Mouse (Mus musculus): Measurements from ENCODE around the gene Elmsan1. TPM values are rescaled to one million over a fixed set of nuclear protein-coding genes. Genes with fewer than 3 reads are reported as not detected.
"Not testable (repeated sequence)": the region's sequence is repeated elsewhere in the genome, so short reads cannot be mapped to it uniquely, and the experiment has no call there.

Elmsan1 gene
- 10 to 100 TPM; 21.6 to 28.5 (median 26.0) TPM for total RNA-seq (2022)

DNA sequence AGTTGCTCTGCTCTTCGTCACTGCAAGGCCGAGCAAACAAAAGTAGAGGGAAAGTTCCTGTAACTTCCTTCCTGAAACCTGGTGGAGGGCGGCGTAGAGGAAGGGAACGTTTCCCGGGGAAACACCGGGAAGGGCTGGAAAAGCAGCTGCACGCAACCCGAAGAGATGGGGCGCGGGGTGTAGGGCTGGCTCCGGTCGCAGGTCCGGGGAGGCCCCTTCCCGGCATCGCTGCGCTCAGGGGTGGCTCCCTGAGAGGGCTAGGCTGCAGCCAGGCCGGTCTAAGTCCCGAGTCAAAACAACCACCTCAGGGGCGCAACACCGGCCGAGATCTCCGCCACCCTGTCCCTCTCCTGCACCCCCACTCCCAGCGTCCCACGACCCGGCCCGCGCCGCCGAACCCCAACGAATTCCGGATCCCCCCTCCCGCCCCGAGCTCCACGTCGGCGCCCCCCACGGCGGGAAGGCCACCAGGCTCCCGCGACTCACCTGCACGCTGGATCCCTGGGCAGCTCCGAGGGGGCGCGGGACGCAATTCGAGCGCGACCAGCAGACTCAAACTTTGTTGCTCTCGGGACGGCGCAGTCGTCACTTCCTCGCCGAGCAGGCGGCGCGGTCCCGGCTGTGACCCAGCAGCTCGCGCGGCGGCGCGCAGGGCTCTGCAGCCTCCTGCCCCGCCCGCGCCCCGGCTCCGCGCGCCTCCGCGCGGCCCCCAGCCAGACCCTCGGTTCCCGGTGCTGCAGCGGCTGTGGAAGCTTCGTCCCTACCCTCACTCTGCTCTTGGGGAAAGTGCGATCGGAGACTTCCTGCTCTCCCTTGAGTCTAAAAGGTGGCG lies at the start of gene Elmsan1:
Gene Elmsan1, minus strand, starts transcription at position 593 of the 832 bp plus-strand sequence.
- peak in 1 of 2 experiments; percentile 39 for DNase-seq (ENCODE audit: low spot score in 2 of 2)

- DNase-seq (ENCODE audit: low spot score in 2 of 2), result no peak
Measured at GRCm38 (mm10) chr12:84267264-84267663, 48.6 kb upstream of the Elmsan1 start.

DNA sequence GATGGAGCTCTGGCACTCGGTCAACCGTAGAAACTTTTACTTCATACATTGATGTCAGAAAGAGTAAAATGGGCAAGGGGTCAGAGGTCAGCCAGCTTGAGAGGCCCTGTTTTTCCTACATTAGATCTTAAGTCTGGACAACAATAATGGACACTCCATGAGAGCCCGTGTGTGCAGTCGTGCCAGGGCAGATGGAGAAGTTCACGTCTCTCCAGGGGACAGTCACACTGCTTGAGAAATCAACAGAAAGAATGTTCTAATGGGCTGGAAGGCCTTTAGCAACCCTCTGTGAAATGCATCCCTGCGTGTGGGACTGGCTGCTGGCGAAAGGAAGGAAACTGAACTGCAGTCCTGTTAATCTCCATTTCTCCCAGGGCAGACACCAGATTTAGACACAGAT lies 41.7 kb upstream of the Elmsan1 start:
- no peak for DNase-seq (ENCODE audit: low spot score in 2 of 2)

- no peak for DNase-seq (ENCODE audit: low spot score in 2 of 2)
Measured at GRCm38 (mm10) chr12:84254886-84255285, 36.2 kb upstream of the Elmsan1 start.

GRCm38 (mm10) chr12:84252811-84253210 lies 34.1 kb upstream of the Elmsan1 start:
- no peak for DNase-seq (ENCODE audit: low spot score in 2 of 2)

DNA sequence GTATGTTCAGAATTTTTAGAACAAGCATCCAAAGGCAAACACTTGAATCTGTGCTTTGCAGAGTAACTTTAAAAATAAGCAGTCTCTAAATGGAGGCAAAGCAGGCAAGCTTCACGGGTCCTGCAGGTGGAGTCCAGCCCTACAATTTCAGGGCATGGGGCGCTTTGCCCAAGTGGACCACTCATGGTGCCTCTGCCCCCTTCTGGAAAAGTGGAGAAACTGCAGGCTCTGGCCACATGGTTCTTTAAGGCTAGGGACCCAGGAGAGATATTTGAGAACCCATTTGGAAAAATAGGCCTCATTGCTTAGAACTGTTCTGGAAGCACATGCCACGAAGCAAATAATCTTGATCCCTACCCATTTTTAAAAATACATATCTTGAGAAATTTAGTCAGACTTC lies 30.5 kb upstream of the Elmsan1 start:
- peak; percentile 11 to 48 for DNase-seq (ENCODE audit: low spot score in 2 of 2)

DNA sequence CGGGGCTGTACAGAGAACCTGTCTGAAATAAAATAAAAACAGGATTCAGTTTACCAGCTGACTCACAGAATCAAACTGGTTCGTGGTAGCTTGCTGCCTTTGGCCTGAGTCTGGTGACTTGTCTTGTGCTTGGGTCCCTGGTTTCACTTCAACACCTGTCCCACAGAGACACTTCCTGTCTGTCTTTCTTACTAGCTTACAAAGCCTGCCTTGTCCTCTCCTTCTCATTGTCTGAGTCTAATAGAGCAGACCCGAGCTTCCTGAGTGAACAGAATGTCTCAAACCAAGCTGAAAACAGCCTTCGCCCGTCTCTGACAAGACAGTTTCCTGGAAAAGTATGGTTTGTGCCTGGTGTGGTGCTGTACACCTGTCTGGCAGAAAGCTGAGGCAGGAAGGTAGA lies 27.0 kb upstream of the Elmsan1 start:
- DNase-seq (ENCODE audit: low spot score in 2 of 2), result no peak

DNA sequence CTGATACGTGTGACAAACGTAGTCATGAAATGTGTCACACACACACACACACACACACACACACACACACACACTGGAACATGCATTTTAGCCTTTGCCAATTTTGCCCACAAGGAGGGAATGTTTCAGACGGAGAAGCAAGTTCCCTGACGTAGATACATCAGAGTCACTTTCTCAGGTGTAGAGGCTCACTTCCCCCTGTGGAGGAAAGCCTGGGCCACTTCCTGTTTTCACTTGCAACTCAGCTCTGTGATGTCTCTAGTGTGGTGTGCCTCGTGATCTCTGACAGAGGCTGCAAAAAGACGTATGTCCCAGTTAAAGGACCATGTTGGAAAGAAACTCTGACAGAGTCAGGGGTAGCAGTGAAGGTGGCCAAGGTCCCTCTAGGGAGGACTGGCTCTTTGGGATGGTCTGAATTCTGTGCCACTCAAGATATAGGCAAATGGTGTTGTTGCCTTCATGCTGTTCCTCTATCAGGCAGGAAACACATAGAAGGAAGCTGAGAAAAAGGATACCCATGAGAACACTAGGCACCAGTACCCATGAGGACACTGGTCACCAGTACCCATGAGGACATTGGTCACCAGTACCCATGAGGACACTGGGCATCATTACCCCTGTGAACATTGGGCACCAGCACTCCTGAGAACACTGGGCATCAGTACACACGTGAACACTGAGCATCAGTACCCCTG lies 24.5 kb upstream of the Elmsan1 start:
- no peak for DNase-seq (ENCODE audit: low spot score in 2 of 2)

- DNase-seq (ENCODE audit: low spot score in 2 of 2), result not testable (repeated sequence)
Measured at GRCm38 (mm10) chr12:84237036-84237435, 18.4 kb upstream of the Elmsan1 start.

DNA sequence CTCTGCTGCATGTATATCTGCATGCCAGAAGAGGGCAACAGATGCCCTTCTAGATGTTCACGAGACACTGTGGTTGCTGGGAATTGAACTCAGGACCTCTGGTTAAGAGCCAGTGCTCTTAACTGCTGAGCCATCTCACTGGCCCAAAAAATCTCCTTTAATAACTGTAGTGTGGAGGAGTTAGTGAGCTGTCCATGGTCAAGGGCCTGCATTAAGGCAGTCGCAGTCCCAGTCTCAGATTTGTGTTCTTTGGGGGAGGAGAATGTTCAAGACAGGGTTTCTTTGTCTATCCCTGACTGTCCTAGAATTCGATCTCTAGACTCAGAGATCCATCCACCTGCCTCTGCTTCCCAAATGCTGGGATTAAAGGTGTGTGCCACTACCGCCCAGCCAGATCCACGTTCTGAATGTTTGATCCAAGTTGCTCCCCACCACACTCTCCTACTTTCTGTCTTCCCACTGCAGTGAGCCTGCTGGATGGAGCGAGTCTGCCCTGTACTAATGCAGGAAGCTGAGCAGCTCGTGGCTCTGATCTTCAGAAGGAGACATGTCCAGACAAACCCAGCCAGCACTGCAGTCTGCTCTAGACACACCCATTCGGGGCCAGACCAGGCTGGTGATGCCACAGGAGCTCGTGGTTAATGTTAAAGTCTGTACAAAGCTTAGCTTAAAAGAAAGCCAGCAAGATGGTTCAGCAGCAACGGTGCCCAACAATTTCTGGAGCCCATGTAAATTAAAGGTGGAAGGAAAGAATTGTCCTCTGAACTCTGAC lies 17.5 kb upstream of the Elmsan1 start:
- no peak for DNase-seq (ENCODE audit: low spot score in 2 of 2)

- no peak for DNase-seq (ENCODE audit: low spot score in 2 of 2)
Measured at GRCm38 (mm10) chr12:84235577-84235976, 16.9 kb upstream of the Elmsan1 start.

- DNase-seq (ENCODE audit: low spot score in 2 of 2), result no peak
Measured at GRCm38 (mm10) chr12:84233488-84234100, 14.9 kb upstream of the Elmsan1 start.

- no peak for DNase-seq (ENCODE audit: low spot score in 2 of 2)
Measured at GRCm38 (mm10) chr12:84226117-84226840, 7.6 kb upstream of the Elmsan1 start.

GRCm38 (mm10) chr12:84222405-84222961 lies 3.8 kb upstream of the Elmsan1 start:
- no peak for DNase-seq (ENCODE audit: low spot score in 2 of 2)

GRCm38 (mm10) chr12:84220951-84221891 lies 2.5 kb upstream of the Elmsan1 start:
- DNase-seq (ENCODE audit: low spot score in 2 of 2), result no peak

DNA sequence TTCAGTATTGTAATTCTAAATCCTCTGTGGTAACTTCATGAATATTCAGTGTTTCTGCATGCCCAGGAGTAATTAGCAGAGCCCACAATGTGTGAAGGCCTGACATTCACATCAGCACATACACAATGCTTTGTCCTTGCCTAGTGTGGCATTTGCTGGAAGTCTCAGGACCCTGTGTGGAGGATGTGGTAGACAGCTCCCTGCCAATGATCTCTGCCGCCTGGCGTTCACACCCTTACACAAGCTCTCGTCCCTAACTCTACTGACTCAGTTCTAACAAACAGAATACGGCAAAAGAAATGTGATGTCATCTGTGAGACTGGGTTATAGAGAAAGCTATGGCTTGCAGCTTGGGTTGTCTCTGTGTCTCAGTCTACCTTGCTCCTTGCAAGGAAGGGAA lies 1.8 kb upstream of the Elmsan1 start:
- DNase-seq (ENCODE audit: low spot score in 2 of 2), result no peak

DNA sequence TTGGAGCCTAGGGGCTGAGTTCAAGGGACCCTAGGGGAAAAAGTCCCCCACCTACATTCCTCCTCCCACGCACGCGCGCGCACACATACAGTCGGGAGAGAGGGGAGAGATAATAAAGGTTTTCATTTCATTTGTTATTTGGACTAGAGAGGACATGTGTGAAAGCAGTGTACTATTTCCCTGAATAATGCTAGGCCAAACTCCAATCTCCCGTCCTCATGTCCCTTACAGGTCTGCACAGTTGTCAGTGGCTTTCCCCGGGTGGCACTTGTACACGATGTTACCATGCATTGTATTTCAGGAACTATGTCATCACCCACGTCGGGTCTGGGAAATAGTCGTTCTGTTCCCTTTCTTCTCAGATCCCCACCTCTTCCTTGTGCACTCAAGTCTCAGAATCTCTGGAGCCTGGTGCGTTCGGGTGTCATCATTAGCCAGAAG lies 460 bp upstream of the Elmsan1 start:
- no peak for DNase-seq (ENCODE audit: low spot score in 2 of 2)

DNA sequence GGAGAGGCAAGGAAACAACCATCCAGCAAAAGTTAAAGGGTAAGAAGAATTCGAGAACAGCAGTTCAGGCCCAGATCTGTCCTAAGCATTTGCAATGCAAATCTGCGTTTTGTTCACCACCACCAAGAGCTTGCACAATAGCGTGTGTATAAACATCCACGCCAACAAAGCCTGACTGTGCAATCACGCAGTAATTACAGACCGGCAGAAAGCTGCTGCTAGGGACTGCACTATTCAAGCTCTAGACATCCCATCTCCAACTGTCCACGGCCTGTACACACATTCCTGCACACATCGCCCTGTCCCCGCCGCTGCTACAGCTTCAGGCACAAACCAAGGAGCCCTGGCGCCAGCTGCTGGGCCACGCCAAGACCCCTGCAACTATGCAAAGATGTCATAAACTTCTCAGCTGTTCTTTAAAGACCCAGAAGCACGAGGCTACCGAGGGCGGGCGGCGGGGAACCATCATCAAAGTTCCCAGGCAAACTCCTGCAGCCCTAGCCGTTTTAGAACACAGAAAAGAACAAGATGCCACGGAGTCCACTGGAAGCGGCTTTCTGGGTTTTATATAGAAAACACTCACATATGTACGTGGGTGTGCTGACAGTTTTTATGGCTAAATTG lies 1.1 kb downstream of the Elmsan1 start:
- DNase-seq (ENCODE audit: low spot score in 2 of 2), result peak in 1 of 2 experiments; percentile 39

DNA sequence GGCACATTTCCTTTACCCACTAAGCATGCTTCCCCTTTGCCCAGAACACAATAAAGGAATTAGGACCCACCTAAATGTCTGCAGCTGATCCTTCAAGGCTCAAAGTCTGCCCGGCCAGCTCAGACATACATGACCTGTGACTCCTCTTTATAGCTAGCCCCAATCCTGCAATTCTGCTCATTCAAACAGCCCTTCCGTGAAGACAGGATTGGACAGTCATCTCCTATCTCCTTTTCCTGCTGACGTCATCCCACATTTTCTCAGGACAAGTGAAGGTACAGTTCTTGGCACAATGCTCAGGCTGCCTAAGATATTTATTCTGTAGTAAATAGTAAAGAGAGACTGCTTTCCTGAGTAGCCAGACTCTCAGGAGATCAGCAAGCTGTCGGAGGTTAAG lies 1.6 kb downstream of the Elmsan1 start:
- no peak for DNase-seq (ENCODE audit: low spot score in 2 of 2)
